Mouse (Mus musculus) liver, adult 2 months (tissue): Measurements from ENCODE around the gene Abca4.

Experiments
- CTCF ChIP-seq: fragments of 200-500 bp; IDR thresholded peaks from 2 replicates; pipeline ENCODE4 v1.5.1; 2011; ENCODE audit warnings: low read depth, low read length, control low read depth
- POLR2A ChIP-seq: fragments of 200-500 bp; IDR thresholded peaks from 2 replicates; pipeline ENCODE4 v1.6.1; 2011; ENCODE audit warnings: low read length, control low read depth; ENCODE audit not compliant: insufficient read depth; ENCODE audit errors: extremely low read depth

- no peak for TF ChIP-seq POLR2A
- TF ChIP-seq CTCF, result no peak
Measured at GRCm38 (mm10) chr3:122198532-122198931, 154.3 kb downstream of the Abca4 start.
